Mouse (Mus musculus): ENCODE data around the gene Cab39.
"Not testable (repeated sequence)": the region's sequence is repeated elsewhere in the genome, so short reads cannot be mapped to it uniquely, and the experiment has no call there.

Cab39 gene

GRCm38 (mm10) chr1:85790565-85790964 lies 2.7 kb upstream of the Cab39 start:
- no peak for DNase-seq (ENCODE audit: low read depth, low spot score)

- DNase-seq (ENCODE audit: low read depth, low spot score), result no peak
Observed at GRCm38 (mm10) chr1:85791476-85791875, 1.8 kb upstream of the Cab39 start.

- peak; percentile 26 for DNase-seq (ENCODE audit: low read depth, low spot score)
Observed at GRCm38 (mm10) chr1:85794106-85794771, 998 bp downstream of the Cab39 start.

GRCm38 (mm10) chr1:85795196-85795595 lies 2.0 kb downstream of the Cab39 start:
- DNase-seq (ENCODE audit: low read depth, low spot score), result no peak

- no peak for DNase-seq (ENCODE audit: low read depth, low spot score)
Observed at GRCm38 (mm10) chr1:85799776-85800175, 6.5 kb downstream of the Cab39 start.

- DNase-seq (ENCODE audit: low read depth, low spot score), result no peak
Observed at GRCm38 (mm10) chr1:85802517-85802916, 9.3 kb downstream of the Cab39 start.

- DNase-seq (ENCODE audit: low read depth, low spot score), result no peak
Observed at GRCm38 (mm10) chr1:85804551-85804950, 11.3 kb downstream of the Cab39 start.

- no peak for DNase-seq (ENCODE audit: low read depth, low spot score)
Observed at GRCm38 (mm10) chr1:85809256-85809655, 16.0 kb downstream of the Cab39 start.

- DNase-seq (ENCODE audit: low read depth, low spot score), result no peak
Observed at GRCm38 (mm10) chr1:85810343-85810742, 17.1 kb downstream of the Cab39 start.

- DNase-seq (ENCODE audit: low read depth, low spot score), result no peak
Observed at GRCm38 (mm10) chr1:85810787-85811186, 17.5 kb downstream of the Cab39 start.

- not testable (repeated sequence) for DNase-seq (ENCODE audit: low read depth, low spot score)
Observed at GRCm38 (mm10) chr1:85814213-85814612, 21.0 kb downstream of the Cab39 start.

- DNase-seq (ENCODE audit: low read depth, low spot score), result no peak
Observed at GRCm38 (mm10) chr1:85818121-85818520, 24.9 kb downstream of the Cab39 start.

- no peak for DNase-seq (ENCODE audit: low read depth, low spot score)
Observed at GRCm38 (mm10) chr1:85819695-85820094, 26.5 kb downstream of the Cab39 start.

GRCm38 (mm10) chr1:85822239-85822638 lies 29.0 kb downstream of the Cab39 start:
- DNase-seq (ENCODE audit: low read depth, low spot score), result no peak

GRCm38 (mm10) chr1:85824905-85825304 lies 31.7 kb downstream of the Cab39 start:
- no peak for DNase-seq (ENCODE audit: low read depth, low spot score)

GRCm38 (mm10) chr1:85827166-85827565 lies 33.9 kb downstream of the Cab39 start:
- no peak for DNase-seq (ENCODE audit: low read depth, low spot score)

GRCm38 (mm10) chr1:85829016-85829415 lies 35.8 kb downstream of the Cab39 start:
- no peak for DNase-seq (ENCODE audit: low read depth, low spot score)

GRCm38 (mm10) chr1:85838056-85838455 lies 44.8 kb downstream of the Cab39 start:
- no peak for DNase-seq (ENCODE audit: low read depth, low spot score)

- no peak for DNase-seq (ENCODE audit: low read depth, low spot score)
Observed at GRCm38 (mm10) chr1:85839356-85839755, 46.1 kb downstream of the Cab39 start.

- DNase-seq (ENCODE audit: low read depth, low spot score), result no peak
Observed at GRCm38 (mm10) chr1:85839790-85840189, 46.5 kb downstream of the Cab39 start.

- DNase-seq (ENCODE audit: low read depth, low spot score), result no peak
Observed at GRCm38 (mm10) chr1:85840421-85840820, 47.2 kb downstream of the Cab39 start.

- DNase-seq (ENCODE audit: low read depth, low spot score), result no peak
Observed at GRCm38 (mm10) chr1:85842251-85842650, 49.0 kb downstream of the Cab39 start.

GRCm38 (mm10) chr1:85843291-85843863 lies 50.1 kb downstream of the Cab39 start:
- no peak for DNase-seq (ENCODE audit: low read depth, low spot score)

- no peak for DNase-seq (ENCODE audit: low read depth, low spot score)
Observed at GRCm38 (mm10) chr1:85844981-85845380, 51.7 kb downstream of the Cab39 start.

Measured in embryo, embryonic 11.5 days (tissue).